Mouse (Mus musculus) right cerebral cortex, postnatal 36 days (tissue): ENCODE measurements around the gene Crlf3.

Experiments
- DNase-seq, 2 experiments: peaks; one replicate each; pipeline ENCODE4 v3.0.0; 2022; ENCODE audit warnings: low spot score in 2 of 2, mixed read lengths in 1 of 2

The Crlf3 gene

DNA sequence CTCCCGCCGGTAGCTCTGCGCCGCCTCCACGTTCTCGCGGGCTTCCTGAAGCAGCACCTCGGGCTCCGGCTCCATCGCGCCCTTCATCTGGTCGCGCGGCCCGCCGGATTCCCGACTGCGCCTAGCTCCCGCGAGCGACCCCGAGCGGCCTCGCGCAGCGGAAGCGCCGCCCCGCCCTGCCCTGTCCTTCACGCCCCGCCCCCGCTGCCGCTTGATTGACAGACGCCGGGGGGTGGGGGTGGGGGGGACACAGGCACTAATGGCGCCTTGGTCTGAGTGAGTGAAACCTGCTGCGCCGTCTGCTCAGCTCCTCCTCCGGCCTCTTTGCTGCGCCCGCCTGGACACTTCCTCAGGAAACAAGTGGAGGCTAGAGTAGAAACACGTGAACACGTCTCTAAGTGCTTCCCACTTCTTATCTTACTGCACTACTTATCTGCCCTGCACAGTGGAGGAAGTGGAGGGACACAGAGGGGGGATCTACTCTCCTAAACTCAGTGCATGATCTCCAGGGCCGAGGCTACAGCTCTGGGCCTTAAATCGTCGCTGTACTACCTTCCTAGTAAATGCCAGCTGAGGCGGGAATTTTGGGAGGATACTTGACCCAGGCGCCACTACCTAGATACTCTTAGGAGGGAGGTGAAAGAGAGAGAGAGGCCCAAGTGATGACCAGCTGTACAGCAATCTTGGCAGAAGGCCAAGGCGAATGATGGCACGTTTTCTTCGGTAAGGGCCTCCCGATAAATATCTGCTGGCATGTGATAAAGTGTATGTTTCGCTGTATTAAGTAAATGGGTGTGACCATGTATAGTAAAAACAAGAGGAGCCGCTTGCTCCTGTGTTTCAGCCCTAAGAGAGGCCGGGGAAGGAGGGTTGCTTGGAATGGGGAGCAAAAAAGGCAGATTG is at the start of gene Crlf3:
Gene Crlf3 (minus strand): TSS at position 166 of the 903 bp plus-strand sequence.
- peak; percentile 76 to 81 for DNase-seq

DNA sequence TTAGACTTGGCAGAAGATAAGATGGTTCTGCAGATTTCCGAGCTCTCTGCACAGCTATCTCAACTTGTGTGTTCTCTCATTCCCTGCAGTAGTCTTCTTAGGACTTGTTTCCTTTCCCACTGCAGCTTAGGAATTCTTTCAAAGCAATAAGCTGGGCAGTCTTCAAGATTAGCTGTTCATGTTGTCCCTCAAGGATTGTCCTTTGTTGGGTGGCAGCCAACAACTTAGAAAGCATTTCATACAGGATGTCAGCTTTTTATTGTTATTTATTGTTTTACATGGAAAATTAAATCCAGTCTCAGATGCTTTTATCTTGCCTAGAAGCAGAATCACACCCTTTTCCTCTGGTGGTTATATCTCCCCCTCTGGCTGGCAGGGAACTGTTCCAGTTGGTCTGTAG is 35.6 kb upstream of the Crlf3 start:
- DNase-seq = no peak

DNA sequence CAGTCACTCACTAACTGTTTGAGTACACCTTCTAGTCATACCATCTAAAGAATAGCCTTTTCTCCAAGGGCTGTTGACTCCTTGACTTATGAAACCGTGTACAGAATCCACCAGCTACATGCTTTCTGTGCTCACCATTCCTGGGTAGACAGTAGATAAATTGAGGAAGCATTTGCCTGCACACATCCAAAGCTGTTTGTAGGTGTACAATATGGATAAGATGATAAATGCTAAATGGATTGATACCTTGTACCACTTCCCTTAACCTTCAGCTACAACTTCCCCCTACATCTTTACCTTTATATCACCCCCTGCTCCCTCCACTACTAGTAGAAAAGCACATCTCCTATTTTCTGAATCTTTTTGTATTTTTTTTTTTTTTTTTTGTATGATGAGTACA is 23.6 kb upstream of the Crlf3 start:
- DNase-seq = no peak

DNA sequence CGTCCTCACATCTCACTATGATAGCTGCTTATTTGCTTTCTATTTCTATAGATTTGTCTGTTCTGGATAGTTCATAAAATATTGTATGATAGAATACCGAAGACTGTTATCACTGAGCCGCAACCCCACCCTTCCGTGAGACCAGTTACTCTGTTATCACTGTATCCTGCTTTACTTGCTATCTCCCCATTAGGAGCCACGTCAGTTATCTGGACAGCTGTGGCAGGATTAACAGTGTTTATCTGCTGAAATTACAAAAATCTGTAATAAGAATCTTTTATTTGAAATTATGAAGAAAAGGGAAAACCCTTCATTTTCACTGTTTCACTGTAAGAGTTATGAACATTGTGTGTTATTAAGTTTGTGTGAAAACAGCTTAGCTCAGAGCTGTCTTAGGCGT is 20.5 kb upstream of the Crlf3 start:
- no peak for DNase-seq

DNA sequence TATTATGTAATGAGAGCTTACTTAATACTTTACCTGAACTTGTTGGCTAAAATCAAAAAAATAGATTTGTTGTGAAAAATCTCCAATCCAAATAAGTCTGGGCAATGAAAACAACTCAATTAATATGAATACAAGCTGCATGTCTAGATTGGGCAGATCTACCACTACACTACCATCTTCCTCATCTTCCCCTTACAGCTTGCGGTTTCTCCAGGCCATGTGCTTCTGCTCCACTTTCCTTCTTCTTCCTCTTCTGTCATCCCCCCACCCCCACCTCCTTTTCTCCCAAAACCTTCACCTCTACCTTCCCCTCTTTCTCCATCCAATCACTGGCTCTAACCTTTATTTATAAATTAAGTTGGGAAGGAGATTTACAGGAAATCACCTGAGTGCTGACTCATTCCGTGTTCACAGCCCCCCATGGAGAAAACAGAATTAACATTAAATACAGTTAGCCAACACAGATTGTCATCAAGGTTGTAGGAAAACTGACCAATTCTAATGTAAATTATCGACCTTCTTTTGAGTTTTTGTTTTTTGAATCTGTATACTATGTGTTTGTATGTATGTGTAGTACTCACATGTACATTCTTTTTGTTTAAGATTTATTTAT is 17.8 kb upstream of the Crlf3 start:
- no peak for DNase-seq

DNA sequence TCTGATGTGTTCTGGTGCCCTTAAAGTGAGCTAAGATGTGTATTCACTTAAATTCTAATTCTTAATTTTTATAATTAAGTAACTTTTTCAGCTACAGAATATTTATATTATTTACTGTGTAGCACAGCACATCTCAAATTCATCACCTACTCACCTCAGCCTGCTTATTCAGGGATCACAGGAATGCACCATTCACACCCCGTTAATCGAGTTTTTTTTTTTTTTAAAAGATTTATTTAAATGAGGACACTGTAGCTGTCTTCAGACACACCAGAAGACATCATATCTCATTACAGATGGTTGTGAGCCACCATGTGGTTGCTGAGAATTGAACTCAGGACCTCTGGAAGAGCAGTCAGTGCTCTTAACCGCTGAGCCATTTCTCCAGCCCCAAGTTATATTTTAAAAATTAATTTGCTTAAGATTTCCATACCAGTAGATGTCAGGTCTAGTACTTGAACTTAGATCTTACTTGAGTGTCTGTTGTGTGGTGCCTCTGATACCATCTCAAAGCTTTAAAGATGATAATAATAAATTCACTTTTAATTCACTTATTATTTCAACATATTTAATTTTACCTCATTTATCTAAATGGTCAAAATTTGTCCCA is 9.9 kb upstream of the Crlf3 start:
- no peak for DNase-seq

DNA sequence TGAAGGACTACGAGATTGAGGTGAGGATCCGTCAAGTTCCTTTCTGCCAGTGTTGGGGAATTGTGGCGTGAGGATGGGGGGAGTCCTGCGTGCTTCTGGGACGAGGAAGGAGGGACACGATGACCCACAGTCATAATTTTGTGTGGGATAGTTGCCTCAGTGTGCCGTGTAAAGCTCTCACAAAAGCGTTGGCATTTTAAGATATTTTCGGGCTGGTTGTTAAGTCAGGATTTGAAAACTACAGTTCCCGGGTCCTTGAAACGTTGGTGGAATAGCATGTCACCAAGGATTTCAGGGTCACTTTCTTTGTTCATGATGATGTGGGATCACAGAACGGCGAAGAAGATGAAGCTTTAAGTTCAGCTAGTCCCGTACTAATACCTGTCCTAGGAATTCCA is 9.0 kb upstream of the Crlf3 start:
- DNase-seq = no peak

DNA sequence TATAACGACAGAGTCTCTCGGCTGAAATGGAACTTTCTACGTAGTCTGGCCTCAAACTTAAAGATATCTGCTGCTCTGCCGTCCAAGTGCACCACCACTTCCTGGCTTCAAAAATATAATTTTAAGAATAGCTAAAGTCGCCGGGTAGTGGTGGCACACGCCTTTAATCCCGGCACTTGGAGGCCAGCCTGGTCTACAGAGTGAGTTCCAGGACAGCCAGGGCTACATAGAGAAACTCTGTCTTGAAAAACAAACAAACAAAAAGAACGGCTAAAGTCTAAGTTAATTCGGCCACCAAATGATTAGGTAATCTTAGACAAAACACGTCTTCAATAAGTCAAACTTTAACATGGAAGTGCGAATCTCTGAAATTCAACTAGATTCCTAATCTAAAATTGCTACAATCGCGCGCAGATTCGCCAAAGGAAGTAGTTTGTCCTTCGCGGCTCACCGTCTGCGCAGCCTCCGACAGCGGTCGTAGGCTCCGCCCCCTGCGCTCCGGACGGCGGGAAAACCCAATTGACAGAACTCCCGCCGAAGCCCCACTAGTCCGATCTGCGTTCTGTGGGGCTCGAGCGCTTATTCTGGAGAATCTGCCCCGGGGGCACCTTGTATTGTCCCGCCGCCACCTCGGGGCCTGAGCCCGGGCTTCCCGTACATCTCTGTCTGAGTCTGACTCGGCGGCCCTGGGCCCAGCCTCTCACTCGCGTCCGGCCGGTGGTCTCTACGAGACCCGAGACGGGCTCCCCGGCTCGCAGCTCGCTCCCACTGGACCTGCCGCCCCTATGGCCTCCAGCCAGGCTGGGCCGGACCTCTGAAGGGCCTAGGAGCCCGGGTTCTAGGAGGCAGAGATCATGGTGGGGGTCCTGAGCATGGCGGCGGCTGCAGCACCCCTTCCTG is 8.4 kb upstream of the Crlf3 start, which contains the start of gene Atad5:
Gene Atad5 (plus strand): TSS at position 484 of the 900 bp plus-strand sequence.
- DNase-seq = peak; percentile 65 to 83

DNA sequence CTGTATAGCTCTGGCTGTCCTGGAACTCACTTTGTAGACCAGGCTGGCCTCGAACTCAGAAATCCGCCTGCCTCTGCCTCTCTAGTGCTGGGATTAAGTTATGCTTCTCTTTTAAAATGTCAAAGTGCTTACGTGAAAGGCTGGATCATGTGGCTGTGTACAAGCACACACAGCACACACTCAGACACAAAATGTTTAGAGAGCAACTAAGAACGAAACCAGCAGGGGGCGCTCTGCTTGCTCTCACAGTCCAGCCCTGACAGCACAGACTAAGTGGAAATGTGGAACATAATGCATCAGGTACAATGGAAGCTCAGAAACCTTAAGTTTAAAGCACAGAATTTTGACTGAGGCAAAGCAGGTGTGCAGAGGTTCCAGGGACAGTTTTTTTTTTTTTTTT is 6.1 kb upstream of the Crlf3 start:
- peak; percentile 56 to 60 for DNase-seq

DNA sequence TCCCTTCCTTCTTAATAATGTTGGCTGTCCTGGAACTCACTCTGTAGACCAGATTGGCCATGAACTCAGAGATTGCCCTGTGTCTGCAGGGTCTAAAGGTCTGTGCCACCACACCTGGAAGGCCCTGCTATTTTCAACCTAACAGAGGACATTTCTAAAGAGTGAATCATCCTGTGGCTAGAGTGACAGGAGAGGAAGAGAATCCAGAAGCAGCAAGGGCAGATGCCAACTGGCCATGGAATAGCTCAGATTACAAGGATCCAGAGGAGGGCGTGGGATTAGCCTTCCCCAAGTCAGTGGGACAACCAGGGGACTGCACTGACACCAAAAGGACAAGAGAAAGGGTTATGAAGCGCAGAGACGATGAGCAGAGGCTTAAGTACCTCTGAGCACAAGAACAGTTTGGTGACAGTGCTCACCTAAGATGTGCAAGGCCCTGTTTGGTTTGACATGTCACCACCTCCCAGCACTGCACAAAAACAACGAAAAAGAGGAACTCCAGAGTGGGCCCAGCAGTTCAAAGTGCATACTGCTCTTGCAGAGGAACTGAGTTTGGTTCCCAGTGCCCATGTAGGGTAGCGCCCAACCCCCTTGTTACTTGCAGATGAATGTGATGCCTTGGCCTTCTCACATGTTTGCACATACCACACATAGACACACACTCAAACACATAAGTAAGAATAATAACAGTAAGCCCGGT is 4.7 kb upstream of the Crlf3 start:
- DNase-seq = no peak

DNA sequence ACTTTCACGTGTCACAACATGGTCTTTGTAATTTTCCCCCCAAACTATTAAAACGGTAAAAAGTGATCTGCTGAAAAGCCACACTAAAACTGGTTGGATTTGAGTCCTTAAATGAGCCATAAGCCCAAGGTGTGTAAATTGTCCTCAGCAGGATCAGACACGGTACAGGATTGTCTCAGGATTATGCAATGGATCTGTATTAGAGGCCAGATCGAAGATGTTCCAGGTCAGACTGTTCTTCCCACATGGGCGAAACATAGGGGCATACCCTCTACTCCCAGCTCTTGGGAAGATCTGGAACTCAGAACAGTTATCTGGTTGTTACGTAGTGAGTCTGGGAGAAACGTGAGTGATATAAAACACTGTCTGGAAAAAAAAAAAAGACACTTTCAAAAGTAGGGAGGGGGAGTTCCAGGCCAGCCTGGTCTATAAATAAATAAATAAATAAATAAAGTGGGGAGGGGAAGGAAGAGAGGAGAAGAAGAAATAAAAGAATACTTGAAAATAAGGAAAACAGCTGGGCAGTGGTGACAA is 1.1 kb upstream of the Crlf3 start:
- DNase-seq = no peak

DNA sequence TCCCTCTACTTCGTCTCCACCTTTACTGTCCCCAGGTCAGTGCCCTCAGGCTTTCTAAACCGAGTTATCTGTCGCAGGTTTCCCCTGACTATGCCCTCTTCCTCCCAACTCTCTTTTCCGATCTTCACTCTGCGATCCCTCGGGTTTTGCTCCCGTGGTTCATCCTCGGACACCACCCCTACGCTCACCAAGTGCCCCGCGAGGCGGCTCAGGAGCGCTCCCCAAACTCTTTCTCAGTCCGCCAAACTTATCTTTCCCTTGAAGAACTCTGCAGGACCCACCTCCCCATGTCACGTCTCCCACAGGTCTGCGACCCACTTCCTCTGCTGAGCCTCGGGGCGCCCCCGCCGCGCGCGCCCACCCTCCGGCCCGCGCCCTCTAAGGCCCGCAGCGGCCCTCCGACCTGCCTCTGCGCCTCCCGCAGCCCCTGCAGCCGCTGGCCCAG is 388 bp downstream of the Crlf3 start:
- no peak for DNase-seq

DNA sequence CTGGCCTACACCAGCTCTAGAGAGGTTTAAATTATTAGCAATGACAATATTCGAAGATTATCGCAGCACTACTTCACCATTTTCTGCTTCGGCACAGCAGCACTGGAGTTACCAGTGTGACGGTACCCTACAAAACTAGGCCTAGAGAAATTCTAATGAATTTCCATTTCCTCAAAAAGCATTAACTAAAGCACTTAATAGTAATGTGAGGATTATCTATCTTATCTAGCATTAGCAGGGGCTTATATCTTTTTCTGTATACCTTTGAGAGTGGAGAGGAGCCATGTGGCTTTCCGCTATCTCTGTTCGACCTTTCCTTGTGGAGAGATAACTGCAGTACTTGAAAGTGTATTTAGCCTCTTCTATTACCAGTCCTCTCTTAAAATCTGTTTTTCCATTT is 1.0 kb downstream of the Crlf3 start:
- DNase-seq = no peak

DNA sequence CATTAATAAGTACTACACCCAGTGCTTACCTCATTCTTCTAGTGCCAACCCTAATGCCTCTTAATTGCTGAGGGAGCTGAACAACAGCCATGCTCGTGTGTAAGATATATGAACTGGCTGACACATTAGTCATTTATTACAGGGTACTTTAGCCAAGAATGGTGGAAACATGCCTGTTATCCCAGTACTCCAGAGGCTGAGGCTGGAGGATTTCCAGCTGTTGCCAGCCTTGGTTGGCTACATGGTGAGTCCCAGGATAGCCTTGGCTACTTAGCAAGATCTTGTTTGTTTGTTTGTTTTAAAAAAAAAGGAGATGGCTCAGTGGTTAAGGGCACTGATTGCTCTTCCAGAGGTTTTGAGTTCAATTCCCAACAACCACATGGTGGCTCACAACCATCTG is 2.0 kb downstream of the Crlf3 start:
- DNase-seq = no peak

DNA sequence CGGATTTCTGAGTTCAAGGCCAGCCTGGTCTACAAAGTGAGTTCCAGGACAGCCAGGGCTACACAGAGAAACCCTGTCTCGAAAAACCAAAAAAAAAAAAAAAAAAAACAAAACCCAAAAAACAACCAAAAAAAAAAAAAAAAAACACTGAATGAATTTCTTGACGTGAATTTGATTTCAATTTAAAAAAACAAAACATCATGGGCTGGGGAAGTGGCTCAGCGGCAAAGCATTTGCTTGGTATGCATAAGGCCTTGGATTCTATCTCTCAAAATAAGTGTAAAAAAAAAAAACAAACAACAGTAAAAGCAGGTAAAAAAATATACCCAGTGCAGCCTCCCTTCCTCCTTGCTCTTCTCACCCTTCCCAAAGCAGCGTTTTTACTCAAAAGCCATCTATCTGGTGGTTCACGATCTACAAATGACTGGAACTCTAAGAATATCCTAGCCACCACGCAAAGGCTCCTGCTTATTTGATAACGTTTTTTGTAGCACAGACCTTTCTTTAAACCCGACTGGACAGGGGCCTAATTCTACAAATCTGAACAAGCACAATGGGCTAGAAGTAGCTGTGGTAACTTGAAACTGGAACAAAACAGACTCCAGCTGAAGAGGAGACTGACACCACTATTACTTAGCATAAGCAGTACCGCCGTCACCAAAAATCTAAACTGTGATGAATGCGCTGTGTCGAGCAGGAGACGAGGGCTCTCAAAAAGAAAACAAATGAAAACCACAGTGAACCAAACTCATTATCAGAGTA is 2.8 kb downstream of the Crlf3 start:
- DNase-seq = no peak

DNA sequence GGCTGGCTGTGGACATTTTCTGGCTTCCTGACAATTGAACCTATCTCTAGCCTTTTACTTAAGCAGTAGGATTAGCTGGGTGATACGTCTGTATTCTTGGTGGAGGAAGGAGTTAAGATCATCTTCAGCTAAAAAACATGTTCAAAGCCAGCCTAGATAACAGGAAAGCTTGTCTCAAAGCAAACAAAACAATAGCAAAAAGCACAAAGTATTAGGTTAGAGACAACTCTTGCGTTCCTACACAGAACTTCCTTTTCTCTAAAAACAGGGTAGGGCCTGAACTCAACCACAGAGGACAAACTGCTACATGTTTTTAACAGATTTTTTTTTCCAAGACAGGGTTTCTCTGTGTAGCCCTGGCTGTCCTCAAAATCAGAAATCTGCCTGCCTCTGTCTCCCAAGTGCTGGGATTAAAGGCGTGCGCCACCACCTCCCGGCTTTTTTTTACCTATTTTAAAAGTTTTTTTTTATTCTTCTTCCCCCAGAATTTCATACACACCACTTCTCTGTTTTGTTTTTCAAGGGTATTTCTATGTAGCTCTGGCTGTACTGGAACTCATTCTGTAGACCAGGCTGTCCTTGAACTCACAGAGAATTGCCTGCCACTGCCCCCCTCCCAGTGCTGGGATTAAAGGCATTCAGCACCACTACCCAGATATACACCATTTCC is 5.0 kb downstream of the Crlf3 start:
- DNase-seq = no peak

DNA sequence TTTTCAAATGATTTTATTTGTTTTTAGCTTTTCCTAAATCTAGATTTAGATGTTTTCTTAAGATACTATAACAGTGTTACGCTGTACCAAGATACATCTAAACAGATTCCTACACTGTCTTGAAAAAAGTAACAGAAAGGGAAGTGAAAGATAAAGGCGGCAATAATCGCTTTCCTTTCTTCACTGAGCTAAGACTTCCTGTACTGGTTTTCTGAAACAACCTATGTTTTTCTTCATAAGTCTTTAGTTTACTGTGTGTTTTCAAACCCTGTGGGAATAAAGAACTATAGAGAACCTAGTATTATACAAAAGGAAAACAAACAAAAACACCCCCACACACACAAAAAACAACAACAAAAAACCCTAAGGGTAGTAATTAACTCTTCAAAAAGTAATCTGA is 8.4 kb downstream of the Crlf3 start:
- no peak for DNase-seq

DNA sequence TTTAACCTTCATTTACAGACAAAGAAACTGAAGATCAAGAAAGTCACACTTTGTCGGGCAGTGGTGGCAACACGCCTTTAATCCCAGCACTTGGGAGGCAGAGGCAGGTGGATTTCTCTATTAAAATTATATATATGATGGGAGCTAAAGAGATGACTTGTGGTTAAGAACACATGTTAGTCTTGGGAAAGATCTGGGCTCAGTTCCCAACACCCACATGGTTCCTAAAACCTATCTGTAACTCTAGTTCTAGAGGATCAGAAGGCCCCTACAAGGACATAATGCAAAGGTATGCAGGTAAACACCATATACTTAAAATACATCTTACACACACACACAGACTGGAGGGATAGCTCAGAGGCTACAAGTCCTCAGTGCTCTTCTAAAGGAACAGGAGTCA is 9.8 kb downstream of the Crlf3 start:
- DNase-seq = no peak

DNA sequence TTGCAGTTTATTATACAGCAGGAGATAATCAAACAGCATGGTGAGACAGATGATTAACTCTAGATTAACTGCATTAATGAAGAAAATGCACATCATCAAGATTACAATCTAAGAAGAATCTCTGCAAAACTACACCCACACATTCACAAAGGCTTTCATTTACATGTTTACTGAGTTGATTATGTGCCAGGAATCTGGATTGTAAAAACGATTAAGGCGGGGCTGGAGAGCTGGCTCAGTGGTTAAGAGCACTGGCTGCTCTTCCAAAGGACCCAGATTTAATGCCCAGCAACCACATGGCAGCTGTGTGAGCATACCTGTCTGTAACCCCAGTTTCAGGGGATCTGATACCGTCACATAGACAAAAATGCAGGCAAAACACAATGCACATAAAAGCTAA is 11.0 kb downstream of the Crlf3 start:
- no peak for DNase-seq

DNA sequence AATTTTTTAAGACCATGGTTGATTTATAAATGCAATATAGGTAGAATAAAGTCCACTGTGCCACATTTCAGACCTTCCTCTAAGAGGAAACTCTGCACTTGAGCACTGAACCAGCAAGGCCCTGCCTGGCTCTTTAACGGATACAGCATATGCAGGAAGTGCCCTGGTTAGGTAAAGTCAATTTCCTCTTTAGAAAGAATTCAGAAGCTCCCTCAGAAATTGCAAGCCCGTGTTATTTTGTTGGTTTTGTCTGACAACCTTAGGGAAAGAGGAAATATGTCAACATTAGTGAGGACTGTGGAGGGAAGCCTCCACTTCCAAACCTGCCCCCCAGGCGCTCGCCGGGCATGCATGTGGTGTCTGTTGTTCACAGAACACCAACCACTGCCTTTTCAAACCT is 13.2 kb downstream of the Crlf3 start:
- DNase-seq = no peak
